Mouse (Mus musculus) intestine, embryonic 14.5 days (tissue): ENCODE results near the gene Cpsf7. TPM values are rescaled to one million over a fixed set of nuclear protein-coding genes. Genes with fewer than 3 reads are reported as not detected.

Source experiments
- ATAC-seq: fragments of 200-750 bp; cut with Nextera tagmentation; replicated peaks from 2 replicates; pipeline ENCODE4 v1.8.0; 2017; ENCODE audit warnings: low read depth, moderate number of reproducible peaks, moderate TSS enrichment, moderate library complexity; ENCODE audit not compliant: low FRiP score, low TSS enrichment
- DNase-seq: peaks from one replicate; pipeline ENCODE4 v3.0.0-alpha.2; 2018; ENCODE audit warnings: low spot score
- H3K27ac ChIP-seq: fragments of 300-500 bp; sonication (generic); 2 replicates; pipeline ENCODE4 v1.5.1; 2014; ENCODE audit warnings: low read depth, mild to moderate bottlenecking, control low read depth
- H3K27me3 ChIP-seq: fragments of 300-500 bp; sonication (generic); replicated peaks from 2 replicates; pipeline ENCODE4 v1.6.1; 2014; ENCODE audit warnings: low read length, control low read depth; ENCODE audit not compliant: control insufficient read depth, insufficient read depth
- H3K36me3 ChIP-seq: fragments of 300-500 bp; sonication (generic); 2 replicates; pipeline ENCODE4 v1.6.1; 2014; ENCODE audit warnings: low read length, control low read depth; ENCODE audit not compliant: control insufficient read depth, insufficient read depth
- H3K4me1 ChIP-seq: fragments of 300-500 bp; sonication (generic); replicated peaks from 2 replicates; pipeline ENCODE4 v1.6.1; 2014; ENCODE audit warnings: low read length, control low read depth, mixed read lengths; ENCODE audit not compliant: control insufficient read depth, insufficient read depth
- H3K4me2 ChIP-seq: fragments of 300-500 bp; sonication (generic); 2 replicates; pipeline ENCODE4 v1.6.1; 2014; ENCODE audit warnings: low read length
- H3K4me3 ChIP-seq: fragments of 300-500 bp; sonication (generic); 2 replicates; pipeline ENCODE4 v1.5.1; 2014; ENCODE audit warnings: low read depth, low read length, control low read depth, mixed read lengths
- H3K9ac ChIP-seq: fragments of 300-500 bp; sonication (generic); 2 replicates; pipeline ENCODE4 v1.6.1; 2014; ENCODE audit warnings: mild to moderate bottlenecking, low read length
- H3K9me3 ChIP-seq: fragments of 300-500 bp; sonication (generic); 2 replicates; pipeline ENCODE4 v1.6.1; 2016; ENCODE audit warnings: low read length, control low read depth; ENCODE audit not compliant: control insufficient read depth
- WGBS: fragments of 180-500 bp; shearing (Covaris S2); extraction: QIAGEN DNeasy Blood & Tissue Kit; methylation state at CpG from one replicate; pipeline ENCODE4 v1.1.7; 2014; 5-methylcytosine and 5-hydroxymethylcytosine counted together
- polyA plus RNA-seq: library from polyadenylated mRNA; unstranded; fragments of >200 nt; fragmentation: Nextera tagmentation; extraction: Ambion mirVana; gene quantifications from 2 replicates; pipeline ENCODE4 v1.2.1, GENCODE M21; 2014

Gene Cpsf7
- polyA plus RNA-seq, 1 experiment from 2014 or later: 51.0 TPM

- Histone ChIP-seq H3K4me3 (no peak overlapping the region), H3K4me2 (no peak overlapping the region), H3K4me1 (no peaks in the 10 kb centered on the region), H3K27ac (no peak overlapping the region), H3K27me3 (no peaks in the 10 kb centered on the region), H3K36me3 (peaks cover 9% of the 10 kb centered on the region; the same call in 1 of the 2 replicates), H3K9ac (no peak overlapping the region), H3K9me3 (no peaks in the 10 kb centered on the region)
- no peak for ATAC-seq
- no peak for DNase-seq
- 53% methylated on average over 4 of the region's 4 CpGs for WGBS
Observed at GRCm38 (mm10) chr19:10565217-10565616, 40.2 kb downstream of the Cpsf7 start.

- Histone ChIP-seq H3K36me3 (peaks cover 42% of the 10 kb centered on the region), H3K9ac (no peak overlapping the region), H3K4me1 (no peaks in the 10 kb centered on the region), H3K9me3 (no peaks in the 10 kb centered on the region), H3K27ac (no peak overlapping the region), H3K27me3 (no peaks in the 10 kb centered on the region), H3K4me3 (no peak overlapping the region), H3K4me2 (no peak overlapping the region)
- WGBS: 94% methylated on average over 6 of the region's 6 CpGs
- DNase-seq (no peak), ATAC-seq (no peak)
Observed at GRCm38 (mm10) chr19:10569627-10570026, 44.6 kb downstream of the Cpsf7 start.

- Histone ChIP-seq H3K27me3 (no peaks in the 10 kb centered on the region), H3K27ac (peak within 1 kb of the TSS; percentile 73), H3K36me3 (peaks cover 27% of the 10 kb centered on the region), H3K9me3 (no peaks in the 10 kb centered on the region), H3K4me3 (peak within 1 kb of the TSS; percentile 79), H3K9ac (peak within 1 kb of the TSS; percentile 65), H3K4me1 (peaks cover 13% of the 10 kb centered on the region), H3K4me2 (peak within 1 kb of the TSS; percentile 84)
- ATAC-seq: peak; percentile 96
- DNase-seq: peak; percentile 98
- under 1% methylated on average over 44 of the region's 44 CpGs for WGBS
Observed at GRCm38 (mm10) chr19:10576690-10577561, 51.9 kb downstream of the Cpsf7 start, which contains the start of the genes Cyb561a3 and Tmem138. TSS of gene Cyb561a3 (plus strand) at chr19:10577172. TSS of gene Tmem138 (minus strand) at chr19:10577362.

- no peak for ATAC-seq
- Histone ChIP-seq H3K36me3 (peaks cover under 1% of the 10 kb centered on the region), H3K4me1 (peaks cover 13% of the 10 kb centered on the region), H3K9me3 (no peaks in the 10 kb centered on the region), H3K4me3 (no peak overlapping the region), H3K4me2 (no peak overlapping the region), H3K27ac (no peak overlapping the region), H3K27me3 (no peaks in the 10 kb centered on the region), H3K9ac (no peak overlapping the region)
- DNase-seq: no peak
- WGBS: 91% methylated on average over 3 of the region's 3 CpGs
Observed at GRCm38 (mm10) chr19:10580102-10580501, 55.0 kb downstream of the Cpsf7 start.

- Histone ChIP-seq H3K4me1 (peaks cover 13% of the 10 kb centered on the region), H3K36me3 (no peaks in the 10 kb centered on the region), H3K27ac (no peak overlapping the region), H3K9me3 (no peaks in the 10 kb centered on the region), H3K4me2 (no peak overlapping the region), H3K27me3 (no peaks in the 10 kb centered on the region), H3K9ac (no peak overlapping the region), H3K4me3 (no peak overlapping the region)
- ATAC-seq (no peak), DNase-seq (no peak)
- 86% methylated on average over 3 of the region's 3 CpGs for WGBS
Observed at GRCm38 (mm10) chr19:10580761-10581160, 55.7 kb downstream of the Cpsf7 start.

- WGBS: 85% methylated on average over 6 of the region's 6 CpGs
- no peaks in the 10 kb centered on the region for H3K9me3 ChIP-seq
- H3K9ac ChIP-seq: no peak overlapping the region
- no peaks in the 10 kb centered on the region for H3K36me3 ChIP-seq
- ATAC-seq: no peak
- no peak overlapping the region for H3K27ac ChIP-seq
- no peak for DNase-seq
- peaks cover 7% of the 10 kb centered on the region for H3K4me1 ChIP-seq
- H3K4me2 ChIP-seq: no peak overlapping the region
- no peaks in the 10 kb centered on the region for H3K27me3 ChIP-seq
- H3K4me3 ChIP-seq: no peak overlapping the region
Observed at GRCm38 (mm10) chr19:10581984-10582383, 56.9 kb downstream of the Cpsf7 start.

- no peaks in the 10 kb centered on the region for H3K9me3 ChIP-seq
- H3K4me3 ChIP-seq: no peak overlapping the region
- no peak overlapping the region for H3K4me2 ChIP-seq
- no peaks in the 10 kb centered on the region for H3K27me3 ChIP-seq
- no peak overlapping the region for H3K9ac ChIP-seq
- DNase-seq (no peak), ATAC-seq (no peak)
- no peak overlapping the region for H3K27ac ChIP-seq
- H3K4me1 ChIP-seq: no peaks in the 10 kb centered on the region
- 0 out of 2 replicates have a peak, but pooled peaks cover 4% of the 10 kb centered on the region for H3K36me3 ChIP-seq
- 73% methylated on average over 7 of the region's 7 CpGs for WGBS
Observed at GRCm38 (mm10) chr19:10583550-10584146, 58.6 kb downstream of the Cpsf7 start.

GRCm38 (mm10) chr19:10585112-10585511, 60.0 kb downstream of the Cpsf7 start:
- whole genome bisulfite sequencing: 74% methylated on average over 8 of the region's 8 CpGs
- ATAC-seq: no peak

More at GRCm38 (mm10) chr19:10585112-10585511, 60.0 kb downstream of the Cpsf7 start:
- no peaks in the 10 kb centered on the region for H3K27me3 ChIP-seq
- no peak overlapping the region for H3K4me2 ChIP-seq
- 0 out of 2 replicates have a peak, but pooled peaks cover 4% of the 10 kb centered on the region for H3K36me3 ChIP-seq
- no peak for DNase-seq
- no peak overlapping the region for H3K4me3 ChIP-seq
- H3K9ac ChIP-seq: no peak overlapping the region
- H3K9me3 ChIP-seq: no peaks in the 10 kb centered on the region
- H3K27ac ChIP-seq: no peak overlapping the region
- no peaks in the 10 kb centered on the region for H3K4me1 ChIP-seq
